Mouse (Mus musculus) brain, embryonic 14.5 days (tissue): ENCODE measurements around the gene Tmprss13.

Experiments
- CTCF ChIP-seq: fragments of 200-500 bp; IDR thresholded peaks from 2 replicates; pipeline ENCODE4 v1.5.1; 2012; ENCODE audit warnings: inconsistent platforms, mild to moderate bottlenecking, moderate library complexity, borderline replicate concordance; ENCODE audit not compliant: insufficient read depth, insufficient read length; ENCODE audit errors: extremely low read depth
- POLR2A ChIP-seq: fragments of 200-500 bp; IDR thresholded peaks from 2 replicates; pipeline ENCODE4 v1.6.1; 2012; ENCODE audit warnings: mild to moderate bottlenecking, inconsistent platforms, borderline replicate concordance; ENCODE audit not compliant: poor library complexity, insufficient read depth, insufficient read length, severe bottlenecking; ENCODE audit errors: extremely low read depth

DNA sequence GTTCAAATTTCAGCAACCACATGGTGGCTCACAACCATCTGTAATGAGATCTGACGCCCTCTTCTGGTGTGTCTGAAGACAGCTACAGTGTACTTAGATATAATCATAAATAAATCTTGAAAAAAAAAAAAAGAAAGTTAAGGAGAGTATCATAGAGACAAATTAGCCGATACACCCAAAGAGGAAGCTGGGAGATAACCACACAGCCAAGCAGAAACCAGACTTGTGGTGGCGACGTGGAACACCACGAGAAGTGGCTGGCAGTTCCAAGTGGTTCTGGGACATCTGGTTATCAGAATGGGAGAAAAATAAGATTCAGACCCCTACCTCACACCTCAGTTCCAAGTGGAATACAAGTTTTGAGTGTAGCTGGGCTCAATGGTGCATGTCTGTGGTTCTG is 67.8 kb downstream of the Tmprss13 start:
- TF ChIP-seq CTCF (no peak), POLR2A (no peak)
